Mouse (Mus musculus) midbrain, postnatal 0 days (tissue): ENCODE measurements around the gene Myo1b. TPM values are rescaled to one million over a fixed set of nuclear protein-coding genes. Genes with fewer than 3 reads are reported as not detected.

Experiments used
- ATAC-seq: fragments of 200-750 bp; cut with Nextera tagmentation; 2 replicates; pipeline ENCODE4 v1.8.0; 2017; ENCODE audit warnings: moderate number of reproducible peaks, mild to moderate bottlenecking, moderate TSS enrichment, moderate library complexity; ENCODE audit not compliant: low FRiP score
- DNase-seq: peaks from one replicate; pipeline ENCODE4 v3.0.0-alpha.2; 2015; ENCODE audit warnings: low spot score
- H3K27ac ChIP-seq: fragments of 300-500 bp; sonication (generic); 2 replicates; pipeline ENCODE4 v1.5.1; 2014; ENCODE audit warnings: low read depth, mild to moderate bottlenecking, low read length, mixed read lengths
- H3K27me3 ChIP-seq: fragments of 300-500 bp; sonication (generic); 2 replicates; pipeline ENCODE4 v1.6.1; 2014; ENCODE audit warnings: low read length, control low read depth, mixed read lengths; ENCODE audit not compliant: insufficient read depth
- H3K36me3 ChIP-seq: fragments of 300-500 bp; sonication (generic); 2 replicates; pipeline ENCODE4 v1.6.1; 2014; ENCODE audit warnings: low read length, control low read depth, mixed read lengths; ENCODE audit not compliant: insufficient read depth
- H3K4me1 ChIP-seq: fragments of 300-500 bp; sonication (generic); 2 replicates; pipeline ENCODE4 v1.6.1; 2014; ENCODE audit warnings: mild to moderate bottlenecking, control low read depth, antibody characterized with exemption, low read length, mixed read lengths; ENCODE audit not compliant: insufficient read depth
- H3K4me2 ChIP-seq: fragments of 300-500 bp; sonication (generic); 2 replicates; pipeline ENCODE4 v1.6.1; 2014; ENCODE audit warnings: low read depth, mild to moderate bottlenecking, low read length, mixed read lengths; ENCODE audit not compliant: poor library complexity, severe bottlenecking
- H3K4me3 ChIP-seq: fragments of 300-500 bp; sonication (generic); 2 replicates; pipeline ENCODE4 v1.5.1; 2014; ENCODE audit warnings: low read depth, mild to moderate bottlenecking, low read length, moderate library complexity
- H3K9ac ChIP-seq: fragments of 300-500 bp; sonication (generic); replicated peaks from 2 replicates; pipeline ENCODE4 v1.6.1; 2014; ENCODE audit warnings: mild to moderate bottlenecking, low read length, moderate library complexity, mixed read lengths; ENCODE audit not compliant: poor library complexity, severe bottlenecking
- H3K9me3 ChIP-seq: fragments of 300-500 bp; sonication (generic); 2 replicates; pipeline ENCODE4 v1.6.1; 2016; ENCODE audit warnings: low read length, control low read depth
- CTCF ChIP-seq: IDR thresholded peaks from 2 replicates; pipeline ENCODE4 v1.5.1; 2016; ENCODE audit warnings: antibody characterized with exemption, mild to moderate bottlenecking
- WGBS: fragments of 180-500 bp; shearing (Covaris S2); extraction: QIAGEN DNeasy Blood & Tissue Kit; methylation state at CpG from one replicate; pipeline ENCODE4 v1.1.7; 2014; 5-methylcytosine and 5-hydroxymethylcytosine counted together
- polyA plus RNA-seq: library from polyadenylated mRNA; unstranded; fragments of >200 nt; fragmentation: Nextera tagmentation; extraction: Ambion mirVana; gene quantifications from 2 replicates; pipeline ENCODE4 v1.2.1, GENCODE M21; 2015
- total RNA-seq: library from RNA; depleted of rRNA; stranded (reverse); fragments of >200 nt; gene quantifications from 2 replicates; pipeline ENCODE4 v1.2.3, GENCODE M21; 2014

Gene Myo1b
- total and polyA plus RNA-seq, 2 experiments from 2014 or later = 33.5 to 41.0 TPM

- WGBS = 58% methylated on average over 8 of the region's 8 CpGs
- Histone ChIP-seq H3K9ac (no peak overlapping the region), H3K4me2 (no peak overlapping the region), H3K4me1 (no peaks in the 10 kb centered on the region), H3K27me3 (no peaks in the 10 kb centered on the region), H3K9me3 (no peaks in the 10 kb centered on the region), H3K4me3 (no peak overlapping the region), H3K27ac (no peak overlapping the region), H3K36me3 (no peaks in the 10 kb centered on the region)
- no peak for TF ChIP-seq CTCF
- DNase-seq = peak; percentile 21
- no peak for ATAC-seq
These were observed 66.2 kb downstream of the Myo1b start for GRCm38 (mm10) chr1:51849570-51850211.

- WGBS = 76% methylated on average over 2 of the region's 2 CpGs
- H3K9me3 ChIP-seq = no peaks in the 10 kb centered on the region
- no peak for ATAC-seq
- H3K9ac ChIP-seq = no peak overlapping the region
- H3K4me3 ChIP-seq = no peak overlapping the region
- DNase-seq = no peak
- no peak overlapping the region for H3K4me2 ChIP-seq
- TF ChIP-seq CTCF = no peak
- H3K27me3 ChIP-seq = no peaks in the 10 kb centered on the region
- no peaks in the 10 kb centered on the region for H3K4me1 ChIP-seq
- no peaks in the 10 kb centered on the region for H3K36me3 ChIP-seq
- no peak overlapping the region for H3K27ac ChIP-seq
These were observed 70.4 kb downstream of the Myo1b start for GRCm38 (mm10) chr1:51845264-51846036.

- ATAC-seq (no peak), DNase-seq (no peak)
- Histone ChIP-seq H3K4me3 (no peak overlapping the region), H3K36me3 (no peaks in the 10 kb centered on the region), H3K9ac (no peak overlapping the region), H3K27ac (no peak overlapping the region), H3K4me1 (no peaks in the 10 kb centered on the region; the same call in 1 of the 2 replicates), H3K9me3 (no peaks in the 10 kb centered on the region), H3K4me2 (no peak overlapping the region), H3K27me3 (no peaks in the 10 kb centered on the region)
- peak; percentile 37; the same call in 1 of the 2 replicates for TF ChIP-seq CTCF
- WGBS = 80% methylated on average over 11 of the region's 11 CpGs
These were observed 77.8 kb downstream of the Myo1b start for GRCm38 (mm10) chr1:51837845-51838623.

GRCm38 (mm10) chr1:51837311-51837710 is 78.6 kb downstream of the Myo1b start:
- no peak overlapping the region for H3K4me3 ChIP-seq
- no peaks in the 10 kb centered on the region for H3K36me3 ChIP-seq
- no peaks in the 10 kb centered on the region for H3K9me3 ChIP-seq
- H3K27ac ChIP-seq = no peak overlapping the region
- H3K4me2 ChIP-seq = no peak overlapping the region
- no peaks in the 10 kb centered on the region for H3K27me3 ChIP-seq
- DNase-seq (no peak), ATAC-seq (no peak)
- no peaks in the 10 kb centered on the region; the same call in 1 of the 2 replicates for H3K4me1 ChIP-seq
- no peak overlapping the region for H3K9ac ChIP-seq
- TF ChIP-seq CTCF = no peak
- WGBS = 56% methylated on average over 4 of the region's 4 CpGs

GRCm38 (mm10) chr1:51835795-51836194 is 80.1 kb downstream of the Myo1b start:
- 67% methylated on average over 8 of the region's 8 CpGs for WGBS
- ATAC-seq (no peak), DNase-seq (no peak)
- Histone ChIP-seq H3K9ac (no peak overlapping the region), H3K4me1 (no peaks in the 10 kb centered on the region; the same call in 1 of the 2 replicates), H3K27ac (no peak overlapping the region), H3K4me3 (no peak overlapping the region), H3K4me2 (no peak overlapping the region), H3K27me3 (no peaks in the 10 kb centered on the region), H3K36me3 (no peaks in the 10 kb centered on the region), H3K9me3 (no peaks in the 10 kb centered on the region)
- TF ChIP-seq CTCF = no peak
